8 mouse cellular contexts compared by ENCODE assay signal in genomic region chr7:35753319-35754032, GRCm38 (mm10). TPM values are rescaled to one million over a fixed set of nuclear protein-coding genes. Genes with fewer than 3 reads are reported as not detected.
A peak's percentile ranks its signal among the peaks of the same experiment; 100 is the strongest.
DNase-seq lines count a peak whose midpoint lies in the region; ATAC-seq and TF ChIP-seq lines count a peak whose summit lies in the region.

No protein-coding gene starts in this region.

- peak overlapping the region; percentile 98 for H3K4me2 ChIP-seq in embryonic facial prominence, embryonic 15.5 days (replicated peaks)
- H3K4me2 ChIP-seq in neural tube, embryonic 11.5 days (ENCODE audit: low read depth), result peak overlapping the region; percentile 97

- peaks cover 23% of the 10 kb centered on the region for H3K4me1 ChIP-seq in G1E (ENCODE audit: insufficient read depth, low read depth, low read length)
- H3K4me1 ChIP-seq in embryonic facial prominence, embryonic 15.5 days, result peaks cover 8% of the 10 kb centered on the region; the same call in 1 of the 2 replicates
- no peaks in the 10 kb centered on the region for H3K4me1 ChIP-seq in neural tube, embryonic 11.5 days (ENCODE audit: control insufficient read depth, insufficient read depth, low read length)

- no peak for ATAC-seq in G1E (ENCODE audit: extremely low read depth, insufficient number of reproducible peaks, low FRiP score, poor library complexity, severe bottlenecking)
- 0 out of 2 replicates have a peak, but pooled peaks have one; percentile 1 for ATAC-seq in embryonic facial prominence, embryonic 15.5 days (ENCODE audit: insufficient number of reproducible peaks, low FRiP score, low TSS enrichment, low read depth)
- ATAC-seq in neural tube, embryonic 11.5 days (ENCODE audit: insufficient read depth, low FRiP score, low TSS enrichment), result peak; percentile 45; the same call in 1 of the 2 replicates

- no peaks in the 10 kb centered on the region for H3K9me3 ChIP-seq in G1E (replicated peaks)
- H3K9me3 ChIP-seq in embryonic facial prominence, embryonic 15.5 days (replicated peaks), result no peaks in the 10 kb centered on the region
- no peaks in the 10 kb centered on the region for H3K9me3 ChIP-seq in neural tube, embryonic 11.5 days (ENCODE audit: control insufficient read depth, low read length)

- TF ChIP-seq CTCF in G1E (IDR thresholded peaks at IDR 0.05; ENCODE audit: low read depth, low read length), result no peak
- no peak for TF ChIP-seq CTCF in left cerebral cortex, adult 2 months (IDR thresholded peaks at IDR 0.05)

- H3K9ac ChIP-seq in embryonic facial prominence, embryonic 15.5 days, result peak overlapping the region; percentile 62
- peak overlapping the region; percentile 74 for H3K9ac ChIP-seq in neural tube, embryonic 11.5 days (ENCODE audit: low read length)

- peak; percentile 71 to 86 for DNase-seq in layer of hippocampus, adult 18-20 months (ENCODE audit: low spot score in 2 of 2)
- DNase-seq in layer of hippocampus, postnatal 14 days (ENCODE audit: low spot score in 2 of 2), result no peak
- DNase-seq in G1E (ENCODE audit: low spot score), result no peak
- DNase-seq in left cerebral cortex, adult 2 months (ENCODE audit: extremely low spot score in 1 of 2, low spot score in 2 of 2), result peak; percentile 53 to 73
- DNase-seq in neural tube, embryonic 11.5 days (ENCODE audit: low spot score), result no peak
- no peak for DNase-seq in cerebellum, adult 8-10 months
- DNase-seq in cerebellum, postnatal 25 days, result no peak

- 5% methylated on average over 15 of the region's 15 CpGs for WGBS in embryonic facial prominence, embryonic 15.5 days
- 8% methylated on average over 15 of the region's 15 CpGs for WGBS in neural tube, embryonic 11.5 days

- H3K36me3 ChIP-seq in G1E (replicated peaks), result peaks cover 28% of the 10 kb centered on the region
- H3K36me3 ChIP-seq in embryonic facial prominence, embryonic 15.5 days, result peaks cover 17% of the 10 kb centered on the region
- H3K36me3 ChIP-seq in neural tube, embryonic 11.5 days (ENCODE audit: control insufficient read depth, insufficient read depth, low read length), result peaks cover 4% of the 10 kb centered on the region; the same call in 1 of the 2 replicates

- H3K4me3 ChIP-seq in G1E (ENCODE audit: low read depth, low read length), result peak overlapping the region; percentile 86
- H3K4me3 ChIP-seq in embryonic facial prominence, embryonic 15.5 days (replicated peaks), result peak overlapping the region; percentile 89
- H3K4me3 ChIP-seq in left cerebral cortex, adult 2 months, result peak overlapping the region; percentile 69
- H3K4me3 ChIP-seq in neural tube, embryonic 11.5 days (ENCODE audit: low read depth, low read length), result peak overlapping the region; percentile 85

- H3K27ac ChIP-seq in embryonic facial prominence, embryonic 15.5 days (replicated peaks), result no peak overlapping the region
- H3K27ac ChIP-seq in left cerebral cortex, adult 2 months, result peak overlapping the region; percentile 83
- H3K27ac ChIP-seq in neural tube, embryonic 11.5 days (ENCODE audit: low read depth, low read length), result no peak overlapping the region

- intact Hi-C loops in left cerebral cortex, adult 2 months (cut with DNase I), result loop anchor here (2.0 to 5.0 kb wide), 2 partner anchors 25 to 101 kb away; no protein-coding TSS in a partner anchor

- no peaks in the 10 kb centered on the region for H3K27me3 ChIP-seq in G1E (ENCODE audit: insufficient read depth, low read length)
- no peaks in the 10 kb centered on the region for H3K27me3 ChIP-seq in embryonic facial prominence, embryonic 15.5 days
- H3K27me3 ChIP-seq in neural tube, embryonic 11.5 days (ENCODE audit: control insufficient read depth, insufficient read depth, low read length), result no peaks in the 10 kb centered on the region

RNA-seq across cellular contexts. Expression of gene Dpy19l3, which starts 0.8 kb away (rescaled TPM):
- total RNA-seq in layer of hippocampus, adult 18-20 months (2021), result 10 to 100 TPM; 85.2 to 94.9 TPM
- total RNA-seq in layer of hippocampus, postnatal 14 days (2021), result 10 to 100 TPM; 70.9 to 71.6 TPM
- total RNA-seq in G1E (2014; fragmentation: Nextera tagmentation), result 12.6 and 21.2 TPM in 2 replicates
- total RNA-seq in G1E (2017), result 10.9 and 25.1 TPM in 2 replicates
- polyA plus RNA-seq in G1E (2012), result 8.7 and 9.8 TPM in 2 replicates
- polyA plus RNA-seq in embryonic facial prominence, embryonic 15.5 days (2015; fragmentation: Nextera tagmentation; extraction: Ambion mirVana), result 22.8 and 26.0 TPM in 2 replicates
- 10 to 100 TPM; 65.4 to 90.4 TPM for total RNA-seq in left cerebral cortex, adult 2 months (2021)
- 26.5 and 34.2 TPM in 2 replicates for polyA plus RNA-seq in neural tube, embryonic 11.5 days (2014; fragmentation: Nextera tagmentation; extraction: Ambion mirVana)

RNA-seq across cellular contexts. Expression of gene Zfp507, which starts 49.3 kb away (rescaled TPM):
- 10 to 100 TPM; 30.6 to 33.6 TPM for total RNA-seq in layer of hippocampus, adult 18-20 months (2021)
- total RNA-seq in layer of hippocampus, postnatal 14 days (2021), result 10 to 100 TPM; 28.3 to 30.5 TPM
- 48.1 and 56.0 TPM in 2 replicates for total RNA-seq in G1E (2014; fragmentation: Nextera tagmentation)
- total RNA-seq in G1E (2017), result 34.6 and 38.4 TPM in 2 replicates
- polyA plus RNA-seq in G1E (2012), result 8.3 and 8.9 TPM in 2 replicates
- polyA plus RNA-seq in embryonic facial prominence, embryonic 15.5 days (2015; fragmentation: Nextera tagmentation; extraction: Ambion mirVana), result 18.8 and 20.0 TPM in 2 replicates
- 10 to 100 TPM; 29.9 to 32.2 TPM for total RNA-seq in left cerebral cortex, adult 2 months (2021)
- polyA plus RNA-seq in neural tube, embryonic 11.5 days (2014; fragmentation: Nextera tagmentation; extraction: Ambion mirVana), result 15.8 and 18.1 TPM in 2 replicates

Comparison
In these comparisons a context has a peak if more than half of its experiments do, and no peak if none do; other contexts are left out.
1. DNase-seq: peak in layer of hippocampus, adult 18-20 months (2 of 2) and left cerebral cortex, adult 2 months (2 of 2); none in layer of hippocampus, postnatal 14 days (0 of 2), G1E (single experiment), neural tube, embryonic 11.5 days (single experiment), cerebellum, adult 8-10 months (single experiment) and cerebellum, postnatal 25 days (0 of 2).
2. Peak in every context shown above with its lines, with median percentiles within 50 percentile points of each other: H3K4me3 ChIP-seq.